Mouse (Mus musculus) liver, adult 10 weeks (tissue): ENCODE data around the gene Kdm5b. TPM values are rescaled to one million over a fixed set of nuclear protein-coding genes. Genes with fewer than 3 reads are reported as not detected.

Experiments
- polyA plus RNA-seq: library from polyadenylated mRNA; stranded (reverse); fragments of 350-450 nt; fragmentation: Illumina TruSeq; extraction: RNeasy Lipid Tissue Mini Kit (QIAGEN cat#74804); gene quantifications from one replicate; pipeline ENCODE4 v1.2.3, GENCODE M21; 2014; ENCODE audit warnings: low read depth, low replicate concordance

Kdm5b gene
- 5.7 TPM for polyA plus RNA-seq

GRCm38 (mm10) chr1:134559976-134560375 lies at the start of gene Kdm5b:
TSS of gene Kdm5b (plus strand) at chr1:134560171.

DNA sequence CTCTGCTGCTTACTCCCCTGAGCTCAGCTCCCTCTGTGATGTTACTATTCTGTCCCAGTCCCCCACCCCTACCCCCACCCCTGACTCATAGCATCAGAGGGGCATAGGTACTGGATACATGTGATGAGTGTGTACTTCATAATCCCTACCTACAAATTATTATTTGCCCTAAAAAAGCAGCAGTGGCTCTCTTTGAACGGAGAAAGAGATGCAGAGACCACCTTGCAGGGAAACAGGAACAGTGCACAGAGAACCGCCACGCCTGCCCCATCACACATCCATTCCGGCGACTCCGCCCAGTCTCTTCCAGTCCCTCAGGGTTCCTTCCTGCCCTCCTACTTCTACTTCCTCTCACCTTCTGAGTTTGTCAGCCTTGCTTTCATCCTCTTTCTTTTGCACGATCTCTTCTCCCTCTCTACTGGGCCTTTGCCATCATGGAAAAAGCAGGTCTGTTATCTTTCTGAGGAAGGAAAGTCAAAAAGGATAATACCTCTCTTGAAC lies 10.3 kb upstream of the Kdm5b start, which contains the start of gene Mgat4e:
Gene Mgat4e (minus strand): TSS at position 51 of the 501 bp plus-strand sequence.

GRCm38 (mm10) chr1:134646261-134646962 lies 86.4 kb downstream of the Kdm5b start, which contains the start of gene Syt2:
TSS of gene Syt2 (plus strand) at chr1:134646677.

Other genes with a start within 250 kb of the Kdm5b start
- not detected for gene Ppfia4, start 227.2 kb upstream of the Kdm5b start, polyA plus RNA-seq
- 115 TPM for gene Tmem183a, start 198.2 kb upstream of the Kdm5b start, polyA plus RNA-seq
- not detected for gene 4933406M09Rik, start 174.2 kb upstream of the Kdm5b start, polyA plus RNA-seq
- gene Cyb5r1, start 154.6 kb upstream of the Kdm5b start, polyA plus RNA-seq: 5.2 TPM
- 31.7 TPM for gene Adipor1, start 144.8 kb upstream of the Kdm5b start, polyA plus RNA-seq
- gene Klhl12, start 104.6 kb upstream of the Kdm5b start, polyA plus RNA-seq: 13.3 TPM
- gene Rabif, start 65.5 kb upstream of the Kdm5b start, polyA plus RNA-seq: 16.3 TPM
- gene Mgat4e, start 10.5 kb upstream of the Kdm5b start, polyA plus RNA-seq: not detected
- gene Syt2, start 86.5 kb downstream of the Kdm5b start, polyA plus RNA-seq: not detected